Mouse (Mus musculus): ENCODE results near the gene Edrf1. TPM values are rescaled to one million over a fixed set of nuclear protein-coding genes. Genes with fewer than 3 reads are reported as not detected.

Edrf1 gene
- total and polyA plus RNA-seq, 2 experiments: 8.0 to 18.7 TPM

- Histone ChIP-seq H3K36me3 (ENCODE audit: control insufficient read depth, insufficient read depth, low read length) (no peaks in the 10 kb centered on the region), H3K27ac (replicated peaks; ENCODE audit: insufficient read depth, low read depth, low read length) (no peak overlapping the region), H3K4me1 (ENCODE audit: control insufficient read depth, insufficient read depth, low read length) (no peaks in the 10 kb centered on the region), H3K79me2 (ENCODE audit: control insufficient read depth, insufficient read depth, low read length) (no peaks in the 10 kb centered on the region), H3K27me3 (ENCODE audit: control insufficient read depth, insufficient read depth, low read length) (no peaks in the 10 kb centered on the region), H3K9ac (ENCODE audit: low read depth, low read length) (no peak overlapping the region), H3K4me3 (ENCODE audit: insufficient read depth, low read depth, low read length) (no peak overlapping the region)
- TF ChIP-seq CTCF (IDR thresholded peaks at IDR 0.05; ENCODE audit: low read depth, low read length): no peak
- no peak for TF ChIP-seq POLR2A (IDR thresholded peaks at IDR 0.05; ENCODE audit: extremely low read depth, insufficient read depth, low read length)
- 75% methylated on average over 2 of the region's 2 CpGs for WGBS
- no peak for DNase-seq (ENCODE audit: extremely low read depth, low read depth, low spot score)
These were observed 24.4 kb upstream of the Edrf1 start for GRCm38 (mm10) chr7:133612981-133613380.

- H3K9ac ChIP-seq (ENCODE audit: low read depth, low read length): no peak overlapping the region
- no peak overlapping the region for H3K4me3 ChIP-seq (ENCODE audit: insufficient read depth, low read depth, low read length)
- TF ChIP-seq POLR2A (IDR thresholded peaks at IDR 0.05; ENCODE audit: extremely low read depth, insufficient read depth, low read length): no peak
- peak; percentile 22; the same call in 1 of the 2 replicates for TF ChIP-seq CTCF (IDR thresholded peaks at IDR 0.05; ENCODE audit: low read depth, low read length)
- H3K27ac ChIP-seq (replicated peaks; ENCODE audit: insufficient read depth, low read depth, low read length): no peak overlapping the region
- no peaks in the 10 kb centered on the region for H3K4me1 ChIP-seq (ENCODE audit: control insufficient read depth, insufficient read depth, low read length)
- 57% methylated on average over 11 of the region's 11 CpGs for WGBS
- H3K27me3 ChIP-seq (ENCODE audit: control insufficient read depth, insufficient read depth, low read length): no peaks in the 10 kb centered on the region
- no peaks in the 10 kb centered on the region for H3K36me3 ChIP-seq (ENCODE audit: control insufficient read depth, insufficient read depth, low read length)
- H3K79me2 ChIP-seq (ENCODE audit: control insufficient read depth, insufficient read depth, low read length): no peaks in the 10 kb centered on the region
- DNase-seq (ENCODE audit: extremely low read depth, low read depth, low spot score): no peak
These were observed 16.6 kb upstream of the Edrf1 start for GRCm38 (mm10) chr7:133620721-133621120.

- no peak for TF ChIP-seq CTCF (IDR thresholded peaks at IDR 0.05; ENCODE audit: low read depth, low read length)
- no peak for TF ChIP-seq POLR2A (IDR thresholded peaks at IDR 0.05; ENCODE audit: extremely low read depth, insufficient read depth, low read length)
- H3K27me3 ChIP-seq (ENCODE audit: control insufficient read depth, insufficient read depth, low read length): no peaks in the 10 kb centered on the region
- no peaks in the 10 kb centered on the region for H3K79me2 ChIP-seq (ENCODE audit: control insufficient read depth, insufficient read depth, low read length)
- H3K27ac ChIP-seq (replicated peaks; ENCODE audit: insufficient read depth, low read depth, low read length): no peak overlapping the region
- H3K4me1 ChIP-seq (ENCODE audit: control insufficient read depth, insufficient read depth, low read length): no peaks in the 10 kb centered on the region
- no peaks in the 10 kb centered on the region for H3K36me3 ChIP-seq (ENCODE audit: control insufficient read depth, insufficient read depth, low read length)
- no peak overlapping the region for H3K9ac ChIP-seq (ENCODE audit: low read depth, low read length)
- DNase-seq (ENCODE audit: extremely low read depth, low read depth, low spot score): no peak
- WGBS: 80% methylated on average over 5 of the region's 5 CpGs
- H3K4me3 ChIP-seq (ENCODE audit: insufficient read depth, low read depth, low read length): no peak overlapping the region
These were observed 14.1 kb upstream of the Edrf1 start for GRCm38 (mm10) chr7:133623226-133623625.

GRCm38 (mm10) chr7:133627184-133627936 lies 10.0 kb upstream of the Edrf1 start:
- Histone ChIP-seq H3K79me2 (ENCODE audit: control insufficient read depth, insufficient read depth, low read length) (no peaks in the 10 kb centered on the region), H3K4me3 (ENCODE audit: insufficient read depth, low read depth, low read length) (no peak overlapping the region), H3K36me3 (ENCODE audit: control insufficient read depth, insufficient read depth, low read length) (no peaks in the 10 kb centered on the region), H3K27ac (replicated peaks; ENCODE audit: insufficient read depth, low read depth, low read length) (no peak overlapping the region), H3K4me1 (ENCODE audit: control insufficient read depth, insufficient read depth, low read length) (no peaks in the 10 kb centered on the region), H3K9ac (ENCODE audit: low read depth, low read length) (no peak overlapping the region), H3K27me3 (ENCODE audit: control insufficient read depth, insufficient read depth, low read length) (no peaks in the 10 kb centered on the region)
- TF ChIP-seq POLR2A (IDR thresholded peaks at IDR 0.05; ENCODE audit: extremely low read depth, insufficient read depth, low read length): no peak
- TF ChIP-seq CTCF (IDR thresholded peaks at IDR 0.05; ENCODE audit: low read depth, low read length): no peak
- no peak for DNase-seq (ENCODE audit: extremely low read depth, low read depth, low spot score)
- WGBS: 69% methylated on average over 14 of the region's 14 CpGs

GRCm38 (mm10) chr7:133630821-133631220 lies 6.5 kb upstream of the Edrf1 start:
- H3K4me1 ChIP-seq (ENCODE audit: control insufficient read depth, insufficient read depth, low read length): no peaks in the 10 kb centered on the region
- H3K36me3 ChIP-seq (ENCODE audit: control insufficient read depth, insufficient read depth, low read length): no peaks in the 10 kb centered on the region
- H3K27ac ChIP-seq (replicated peaks; ENCODE audit: insufficient read depth, low read depth, low read length): no peak overlapping the region
- no peaks in the 10 kb centered on the region for H3K79me2 ChIP-seq (ENCODE audit: control insufficient read depth, insufficient read depth, low read length)
- TF ChIP-seq CTCF (IDR thresholded peaks at IDR 0.05; ENCODE audit: low read depth, low read length) (no peak), POLR2A (IDR thresholded peaks at IDR 0.05; ENCODE audit: extremely low read depth, insufficient read depth, low read length) (no peak)
- H3K27me3 ChIP-seq (ENCODE audit: control insufficient read depth, insufficient read depth, low read length): no peaks in the 10 kb centered on the region
- WGBS: 77% methylated on average over 5 of the region's 5 CpGs
- no peak overlapping the region for H3K9ac ChIP-seq (ENCODE audit: low read depth, low read length)
- DNase-seq (ENCODE audit: extremely low read depth, low read depth, low spot score): no peak
- H3K4me3 ChIP-seq (ENCODE audit: insufficient read depth, low read depth, low read length): no peak overlapping the region

GRCm38 (mm10) chr7:133632476-133632875 lies 4.9 kb upstream of the Edrf1 start:
- no peak overlapping the region for H3K27ac ChIP-seq (replicated peaks; ENCODE audit: insufficient read depth, low read depth, low read length)
- peak; percentile 56 for TF ChIP-seq CTCF (IDR thresholded peaks at IDR 0.05; ENCODE audit: low read depth, low read length)
- TF ChIP-seq POLR2A (IDR thresholded peaks at IDR 0.05; ENCODE audit: extremely low read depth, insufficient read depth, low read length): no peak
- WGBS: 13% methylated on average over 2 of the region's 2 CpGs
- no peaks in the 10 kb centered on the region for H3K79me2 ChIP-seq (ENCODE audit: control insufficient read depth, insufficient read depth, low read length)
- no peak overlapping the region for H3K4me3 ChIP-seq (ENCODE audit: insufficient read depth, low read depth, low read length)
- no peaks in the 10 kb centered on the region for H3K27me3 ChIP-seq (ENCODE audit: control insufficient read depth, insufficient read depth, low read length)
- no peak overlapping the region for H3K9ac ChIP-seq (ENCODE audit: low read depth, low read length)
- no peaks in the 10 kb centered on the region for H3K4me1 ChIP-seq (ENCODE audit: control insufficient read depth, insufficient read depth, low read length)
- no peaks in the 10 kb centered on the region for H3K36me3 ChIP-seq (ENCODE audit: control insufficient read depth, insufficient read depth, low read length)
- DNase-seq (ENCODE audit: extremely low read depth, low read depth, low spot score): peak; percentile 75

All from liver, adult 2 months (tissue).